Mouse (Mus musculus): ENCODE data around the gene Tex264. TPM values are rescaled to one million over a fixed set of nuclear protein-coding genes. Genes with fewer than 3 reads are reported as not detected.
"Not testable (repeated sequence)": the region's sequence is repeated elsewhere in the genome, so short reads cannot be mapped to it uniquely, and the experiment has no call there.

The Tex264 gene
- polyA plus RNA-seq, 1 experiment from 2014 or later: 36.8 TPM

GRCm38 (mm10) chr9:106643128-106643527 is 42.6 kb downstream of the Tex264 start:
- Histone ChIP-seq H3K36me3 (ENCODE audit: control insufficient read depth, insufficient read depth, low read length) (no peaks in the 10 kb centered on the region), H3K9ac (ENCODE audit: low read depth, low read length) (no peak overlapping the region), H3K4me2 (no peak overlapping the region), H3K27me3 (ENCODE audit: control insufficient read depth, insufficient read depth, low read length) (peaks cover 18% of the 10 kb centered on the region), H3K4me1 (ENCODE audit: control insufficient read depth, insufficient read depth, low read length) (no peaks in the 10 kb centered on the region), H3K27ac (ENCODE audit: low read depth, low read length) (no peak overlapping the region), H3K4me3 (ENCODE audit: low read depth, low read length) (no peak overlapping the region), H3K9me3 (replicated peaks; ENCODE audit: control insufficient read depth, low read length) (no peaks in the 10 kb centered on the region)
- ATAC-seq (replicated peaks; ENCODE audit: insufficient number of reproducible peaks, low FRiP score, low TSS enrichment): no peak
- WGBS (ENCODE audit: insufficient replicate concordance): 35% methylated on average over 7 of the region's 7 CpGs

DNA sequence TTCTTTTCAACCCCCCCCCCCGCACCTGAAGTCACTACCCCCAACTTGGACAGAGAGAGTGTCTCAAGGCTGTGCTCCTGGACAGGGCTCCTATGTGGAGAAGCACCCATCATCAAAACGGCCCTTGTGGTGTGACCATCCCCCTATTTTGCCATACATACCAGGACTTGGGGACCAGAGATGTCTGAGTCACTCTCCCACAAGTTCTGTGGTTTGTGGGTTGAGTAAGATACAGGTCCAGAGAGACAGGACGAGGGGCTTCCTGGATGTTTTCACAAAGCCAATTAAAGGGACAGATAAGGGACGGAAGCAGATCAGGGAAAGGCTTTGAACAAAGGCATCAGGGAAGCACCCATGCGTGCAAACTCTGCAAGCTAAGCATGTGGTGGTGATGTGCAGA is 44.4 kb downstream of the Tex264 start:
- Histone ChIP-seq H3K4me2 (no peak overlapping the region), H3K9ac (ENCODE audit: low read depth, low read length) (no peak overlapping the region), H3K9me3 (replicated peaks; ENCODE audit: control insufficient read depth, low read length) (no peaks in the 10 kb centered on the region), H3K27me3 (ENCODE audit: control insufficient read depth, insufficient read depth, low read length) (peaks cover 2% of the 10 kb centered on the region; the same call in 1 of the 2 replicates), H3K36me3 (ENCODE audit: control insufficient read depth, insufficient read depth, low read length) (no peaks in the 10 kb centered on the region), H3K4me3 (ENCODE audit: low read depth, low read length) (no peak overlapping the region), H3K4me1 (ENCODE audit: control insufficient read depth, insufficient read depth, low read length) (no peaks in the 10 kb centered on the region), H3K27ac (ENCODE audit: low read depth, low read length) (no peak overlapping the region)
- WGBS (ENCODE audit: insufficient replicate concordance): 34% methylated on average over 5 of the region's 5 CpGs
- ATAC-seq (replicated peaks; ENCODE audit: insufficient number of reproducible peaks, low FRiP score, low TSS enrichment): no peak

DNA sequence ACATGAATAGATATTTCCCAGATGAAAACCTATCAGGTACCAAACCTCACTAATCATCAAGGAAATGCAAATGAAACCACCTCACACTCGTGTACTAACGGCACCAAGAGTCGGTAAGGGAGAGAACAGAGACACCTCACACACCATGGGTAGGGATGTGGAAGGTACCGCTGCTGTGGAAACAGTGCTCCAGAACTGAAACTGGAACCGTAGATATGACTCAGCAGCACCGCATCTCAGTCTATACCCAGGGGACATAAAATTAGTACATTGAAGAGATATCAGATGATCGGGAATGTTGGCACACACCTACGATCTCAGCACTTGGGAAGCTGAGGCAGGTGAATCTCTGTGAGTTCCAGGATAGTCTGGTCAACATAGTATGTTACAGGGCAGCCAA is 47.6 kb downstream of the Tex264 start:
- Histone ChIP-seq H3K9ac (ENCODE audit: low read depth, low read length) (no peak overlapping the region), H3K4me3 (ENCODE audit: low read depth, low read length) (no peak overlapping the region), H3K9me3 (replicated peaks; ENCODE audit: control insufficient read depth, low read length) (no peaks in the 10 kb centered on the region), H3K4me1 (ENCODE audit: control insufficient read depth, insufficient read depth, low read length) (no peaks in the 10 kb centered on the region), H3K27ac (ENCODE audit: low read depth, low read length) (no peak overlapping the region), H3K36me3 (ENCODE audit: control insufficient read depth, insufficient read depth, low read length) (no peaks in the 10 kb centered on the region), H3K4me2 (no peak overlapping the region), H3K27me3 (ENCODE audit: control insufficient read depth, insufficient read depth, low read length) (no peaks in the 10 kb centered on the region)
- ATAC-seq (replicated peaks; ENCODE audit: insufficient number of reproducible peaks, low FRiP score, low TSS enrichment): no peak
- WGBS (ENCODE audit: insufficient replicate concordance): 89% methylated on average over 8 of the region's 8 CpGs

DNA sequence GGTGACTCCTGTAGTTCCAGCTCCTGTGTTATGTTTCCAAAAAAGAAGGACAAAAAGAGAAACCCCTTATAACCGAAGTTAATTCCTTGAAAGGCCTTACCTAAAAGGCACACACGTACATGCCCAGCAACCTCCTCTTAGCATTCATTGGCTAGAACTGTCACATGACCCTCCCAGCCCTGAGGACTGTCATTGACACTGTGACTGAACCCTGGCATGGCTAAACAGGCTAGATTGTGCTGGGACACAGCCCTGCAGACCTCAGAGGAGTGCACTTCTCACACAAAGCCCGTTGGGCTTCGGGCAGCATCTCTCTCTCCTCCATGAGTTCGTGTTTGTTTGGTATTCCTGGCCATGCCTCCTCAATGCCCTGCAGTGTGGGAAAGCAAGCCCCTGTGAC is 53.5 kb downstream of the Tex264 start:
- no peak for ATAC-seq (replicated peaks; ENCODE audit: insufficient number of reproducible peaks, low FRiP score, low TSS enrichment)
- WGBS (ENCODE audit: insufficient replicate concordance): 57% methylated on average over 5 of the region's 5 CpGs
- Histone ChIP-seq H3K4me1 (ENCODE audit: control insufficient read depth, insufficient read depth, low read length) (no peaks in the 10 kb centered on the region), H3K4me2 (no peak overlapping the region), H3K27me3 (ENCODE audit: control insufficient read depth, insufficient read depth, low read length) (no peaks in the 10 kb centered on the region), H3K9me3 (replicated peaks; ENCODE audit: control insufficient read depth, low read length) (no peaks in the 10 kb centered on the region), H3K9ac (ENCODE audit: low read depth, low read length) (no peak overlapping the region), H3K36me3 (ENCODE audit: control insufficient read depth, insufficient read depth, low read length) (no peaks in the 10 kb centered on the region), H3K27ac (ENCODE audit: low read depth, low read length) (no peak overlapping the region), H3K4me3 (ENCODE audit: low read depth, low read length) (no peak overlapping the region)

GRCm38 (mm10) chr9:106627796-106628195 is 57.9 kb downstream of the Tex264 start:
- H3K4me2 ChIP-seq; H3K4me3 ChIP-seq (ENCODE audit: low read depth, low read length); H3K36me3 ChIP-seq (ENCODE audit: control insufficient read depth, insufficient read depth, low read length); H3K27ac ChIP-seq (ENCODE audit: low read depth, low read length); H3K9me3 ChIP-seq (replicated peaks; ENCODE audit: control insufficient read depth, low read length); H3K9ac ChIP-seq (ENCODE audit: low read depth, low read length); H3K27me3 ChIP-seq (ENCODE audit: control insufficient read depth, insufficient read depth, low read length); H3K4me1 ChIP-seq (ENCODE audit: control insufficient read depth, insufficient read depth, low read length): not testable (repeated sequence)
- 0 out of 2 replicates have a peak, but pooled peaks have one; percentile 35 for ATAC-seq (replicated peaks; ENCODE audit: insufficient number of reproducible peaks, low FRiP score, low TSS enrichment)
- 16% methylated on average over 8 of the region's 8 CpGs for WGBS (ENCODE audit: insufficient replicate concordance)

GRCm38 (mm10) chr9:106626282-106626681 is 59.4 kb downstream of the Tex264 start, which contains the start of gene Iqcf6:
Iqcf6 (plus strand) TSS chr9:106626582.
- Histone ChIP-seq H3K4me1 (ENCODE audit: control insufficient read depth, insufficient read depth, low read length) (no peaks in the 10 kb centered on the region), H3K27ac (ENCODE audit: low read depth, low read length) (no peak within 1 kb of the TSS)
- 75% methylated on average over 2 of the region's 2 CpGs for WGBS (ENCODE audit: insufficient replicate concordance)

DNA sequence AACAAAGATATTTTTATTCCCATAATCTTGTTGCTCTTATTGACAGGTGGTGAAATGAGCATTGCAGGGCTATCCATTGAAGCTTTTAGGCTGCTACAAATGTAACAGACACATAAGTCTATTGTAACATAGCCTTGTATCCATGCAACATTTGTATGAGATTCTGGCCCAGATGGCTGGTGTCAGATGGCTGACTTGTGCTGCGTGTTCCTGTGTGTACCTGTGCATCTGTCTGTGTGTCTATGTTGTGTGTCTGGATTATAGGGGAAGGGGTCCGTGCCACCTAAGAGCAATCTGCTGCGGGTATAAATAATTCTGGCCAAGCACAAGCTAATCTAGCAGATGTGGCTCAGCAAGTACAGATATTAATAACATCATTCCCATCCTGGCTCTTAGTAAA is 68.2 kb downstream of the Tex264 start:
- Histone ChIP-seq H3K4me3 (ENCODE audit: low read depth, low read length) (no peak overlapping the region), H3K36me3 (ENCODE audit: control insufficient read depth, insufficient read depth, low read length) (no peaks in the 10 kb centered on the region), H3K9ac (ENCODE audit: low read depth, low read length) (no peak overlapping the region), H3K9me3 (replicated peaks; ENCODE audit: control insufficient read depth, low read length) (no peaks in the 10 kb centered on the region), H3K27ac (ENCODE audit: low read depth, low read length) (no peak overlapping the region), H3K4me2 (no peak overlapping the region), H3K4me1 (ENCODE audit: control insufficient read depth, insufficient read depth, low read length) (no peaks in the 10 kb centered on the region), H3K27me3 (ENCODE audit: control insufficient read depth, insufficient read depth, low read length) (no peaks in the 10 kb centered on the region)
- WGBS (ENCODE audit: insufficient replicate concordance): 80% methylated on average over 3 of the region's 3 CpGs
- ATAC-seq (replicated peaks; ENCODE audit: insufficient number of reproducible peaks, low FRiP score, low TSS enrichment): no peak

More at GRCm38 (mm10) chr9:106626282-106626681, 59.4 kb downstream of the Tex264 start, which contains the start of gene Iqcf6:
- Histone ChIP-seq H3K36me3 (ENCODE audit: control insufficient read depth, insufficient read depth, low read length) (no peaks in the 10 kb centered on the region), H3K9ac (ENCODE audit: low read depth, low read length) (no peak within 1 kb of the TSS), H3K4me3 (ENCODE audit: low read depth, low read length) (no peak within 1 kb of the TSS), H3K27me3 (ENCODE audit: control insufficient read depth, insufficient read depth, low read length) (no peaks in the 10 kb centered on the region), H3K4me2 (no peak within 1 kb of the TSS), H3K9me3 (replicated peaks; ENCODE audit: control insufficient read depth, low read length) (no peaks in the 10 kb centered on the region)
- no peak for ATAC-seq (replicated peaks; ENCODE audit: insufficient number of reproducible peaks, low FRiP score, low TSS enrichment)

- H3K27me3 ChIP-seq (ENCODE audit: control insufficient read depth, insufficient read depth, low read length): no peaks in the 10 kb centered on the region
- no peaks in the 10 kb centered on the region for H3K4me1 ChIP-seq (ENCODE audit: control insufficient read depth, insufficient read depth, low read length)
- H3K4me3 ChIP-seq (ENCODE audit: low read depth, low read length): no peak overlapping the region
- H3K27ac ChIP-seq (ENCODE audit: low read depth, low read length): no peak overlapping the region
- WGBS (ENCODE audit: insufficient replicate concordance): 83% methylated on average over 9 of the region's 9 CpGs
- no peaks in the 10 kb centered on the region for H3K9me3 ChIP-seq (replicated peaks; ENCODE audit: control insufficient read depth, low read length)
- no peaks in the 10 kb centered on the region for H3K36me3 ChIP-seq (ENCODE audit: control insufficient read depth, insufficient read depth, low read length)
- no peak for ATAC-seq (replicated peaks; ENCODE audit: insufficient number of reproducible peaks, low FRiP score, low TSS enrichment)
- no peak overlapping the region for H3K9ac ChIP-seq (ENCODE audit: low read depth, low read length)
- H3K4me2 ChIP-seq: no peak overlapping the region
These were observed 69.4 kb downstream of the Tex264 start for GRCm38 (mm10) chr9:106616306-106616705.

DNA sequence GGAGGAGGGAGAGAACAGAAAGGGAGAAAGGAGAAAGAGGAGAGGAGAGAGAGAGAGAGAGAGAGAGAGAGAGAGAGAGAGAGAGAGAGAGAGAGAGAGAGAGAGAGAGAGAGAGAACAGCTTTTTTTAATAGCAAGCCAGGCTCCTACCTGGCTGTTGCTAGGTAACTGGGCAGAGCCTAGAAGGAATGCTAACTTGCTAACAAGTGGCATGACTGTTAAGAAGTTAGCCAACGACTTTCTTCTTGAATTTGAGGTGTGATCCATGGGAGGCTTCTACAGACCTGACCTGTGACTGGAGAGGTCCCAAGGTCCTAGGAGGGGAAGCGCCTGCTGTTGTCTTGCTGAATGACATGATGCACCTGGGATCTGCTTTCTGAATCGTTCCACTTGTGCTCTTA is 71.1 kb downstream of the Tex264 start:
- 35% methylated on average over 3 of the region's 3 CpGs for whole genome bisulfite sequencing (ENCODE audit: insufficient replicate concordance)
- ATAC-seq (replicated peaks; ENCODE audit: insufficient number of reproducible peaks, low FRiP score, low TSS enrichment): no peak
- H3K4me3 ChIP-seq (ENCODE audit: low read depth, low read length): no peak overlapping the region

More for the DNA sequence above, 71.1 kb downstream of the Tex264 start:
- Histone ChIP-seq H3K9me3 (replicated peaks; ENCODE audit: control insufficient read depth, low read length) (no peaks in the 10 kb centered on the region), H3K27me3 (ENCODE audit: control insufficient read depth, insufficient read depth, low read length) (no peaks in the 10 kb centered on the region), H3K27ac (ENCODE audit: low read depth, low read length) (no peak overlapping the region), H3K36me3 (ENCODE audit: control insufficient read depth, insufficient read depth, low read length) (no peaks in the 10 kb centered on the region), H3K9ac (ENCODE audit: low read depth, low read length) (no peak overlapping the region), H3K4me2 (no peak overlapping the region), H3K4me1 (ENCODE audit: control insufficient read depth, insufficient read depth, low read length) (no peaks in the 10 kb centered on the region)

Measured in heart, embryonic 11.5 days (tissue).